Mouse (Mus musculus) layer of hippocampus, adult 6 months (tissue): ENCODE data around the gene Lhx3. TPM values are rescaled to one million over a fixed set of nuclear protein-coding genes. Genes with fewer than 3 reads are reported as not detected.

Source experiments
- long read RNA-seq, 2 experiments: library from polyadenylated mRNA; unstranded; transcript quantifications; one replicate each; pipeline ENCODE4 v2.0.0; 2019 to 2020
- polyA plus RNA-seq: library from polyadenylated mRNA; unstranded; fragments of <200 nt; fragmentation: Nextera tagmentation; gene quantifications from 2 replicates; pipeline ENCODE4 v1.2.3, GENCODE M21; 2021

Lhx3 gene
- 0.16 TPM in 2 replicates for polyA plus RNA-seq
- long read RNA-seq, experiment 1, partial matches to known transcripts = 1 of 1 reads
- long read RNA-seq, experiment 1, other reads (novel, unspliced or antisense) = 0 of 1 reads
- long read RNA-seq, experiment 2, partial matches to known transcripts = 2 of 2 reads
- long read RNA-seq, experiment 2, other reads (novel, unspliced or antisense) = 0 of 2 reads

DNA sequence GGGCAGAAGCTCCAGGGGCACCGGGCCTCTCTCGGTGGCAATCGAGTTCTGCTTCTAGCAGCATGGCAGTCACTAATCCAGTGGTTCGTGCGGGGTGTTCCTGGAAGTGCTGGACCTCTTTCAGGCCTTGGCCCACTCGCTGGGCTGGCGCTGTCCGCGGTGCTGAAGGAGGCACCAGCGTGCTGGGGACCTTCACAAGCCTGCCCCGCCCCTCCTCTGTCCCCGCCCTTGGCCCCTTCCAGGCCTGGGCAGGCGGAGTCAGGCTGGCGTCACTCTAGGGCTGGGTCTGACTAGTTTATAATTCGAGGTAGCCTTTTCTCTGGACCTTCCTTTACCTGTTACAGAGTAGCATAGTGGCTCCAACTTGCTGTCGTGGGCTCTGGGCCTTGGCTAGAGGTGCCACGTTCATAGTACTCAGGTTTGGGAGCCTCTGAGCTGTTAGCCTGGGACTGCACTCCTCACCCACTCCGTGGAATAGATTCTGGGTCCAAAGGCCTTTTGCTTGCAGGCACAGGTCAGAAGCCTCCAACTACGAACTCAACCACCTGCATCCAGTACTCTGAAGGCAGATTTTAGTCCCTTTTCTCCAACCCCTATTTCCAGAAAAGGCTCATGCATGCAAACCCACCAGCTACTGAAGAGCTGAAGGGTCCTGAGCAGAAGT is at the start of gene Lhx3:
Gene Lhx3, minus strand, starts transcription at position 164 of the 664 bp plus-strand sequence.

DNA sequence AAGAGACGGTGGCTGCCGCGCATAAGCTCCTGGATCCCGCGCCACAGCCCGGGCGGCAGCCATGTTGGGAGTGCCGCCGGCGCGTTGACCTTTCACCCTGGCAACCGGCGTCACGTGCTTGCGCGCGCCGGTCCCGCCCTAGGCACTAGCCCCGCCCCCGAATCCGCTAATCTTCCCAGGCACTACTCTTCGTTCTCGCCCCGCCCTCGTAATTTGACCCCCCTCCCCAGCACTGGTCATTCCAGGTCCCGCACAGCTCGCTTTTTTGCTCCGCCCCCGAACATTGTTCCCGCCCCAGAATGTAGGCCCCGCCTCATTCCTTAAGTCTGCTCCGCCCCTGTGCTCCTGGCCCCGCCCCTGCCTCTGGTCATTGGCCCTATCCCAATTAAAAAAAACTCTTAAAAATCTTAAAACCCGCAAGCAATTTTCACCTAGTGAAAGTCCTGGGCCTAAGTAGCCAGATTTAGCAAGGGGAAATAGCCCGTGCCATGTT is 29.2 kb upstream of the Lhx3 start, which contains the start of gene Qsox2:
Gene Qsox2, minus strand, starts transcription at position 236 of the 493 bp plus-strand sequence.

Other genes starting within 250 kb of the Lhx3 start
- 7.7 and 11.1 TPM in 2 replicates for gene Camsap1, start 225.0 kb downstream of the Lhx3 start, polyA plus RNA-seq
- gene Ubac1, start 186.5 kb downstream of the Lhx3 start, polyA plus RNA-seq = 21.4 and 21.9 TPM in 2 replicates
- gene Nacc2, start 85.1 kb downstream of the Lhx3 start, polyA plus RNA-seq = 52.8 and 66.5 TPM in 2 replicates
- 8.9 and 10.1 TPM in 2 replicates for gene Qsox2, start 29.2 kb upstream of the Lhx3 start, polyA plus RNA-seq
- gene Ccdc187, start 86.3 kb upstream of the Lhx3 start, polyA plus RNA-seq = 0.21 TPM in 2 replicates
- 14.3 and 15.6 TPM in 2 replicates for gene Gpsm1, start 107.2 kb upstream of the Lhx3 start, polyA plus RNA-seq
- gene Dnlz, start 143.8 kb upstream of the Lhx3 start, polyA plus RNA-seq = 47.9 and 49.6 TPM in 2 replicates
- gene Card9, start 152.6 kb upstream of the Lhx3 start, polyA plus RNA-seq = 0.65 and 0.67 TPM in 2 replicates
- 5.3 and 5.5 TPM in 2 replicates for gene Snapc4, start 172.4 kb upstream of the Lhx3 start, polyA plus RNA-seq
- 66.4 and 77.0 TPM in 2 replicates for gene Entr1, start 181.0 kb upstream of the Lhx3 start, polyA plus RNA-seq
- gene Pmpca, start 181.1 kb upstream of the Lhx3 start, polyA plus RNA-seq = 47.8 and 57.9 TPM in 2 replicates
- gene Inpp5e, start 200.9 kb upstream of the Lhx3 start, polyA plus RNA-seq = 4.2 and 4.4 TPM in 2 replicates
- 11.0 TPM in 2 replicates for gene Sec16a, start 236.9 kb upstream of the Lhx3 start, polyA plus RNA-seq